Mouse (Mus musculus) neural tube, embryonic 14.5 days (tissue): Measurements from ENCODE around the gene Krtap10-4. TPM values are rescaled to one million over a fixed set of nuclear protein-coding genes. Genes with fewer than 3 reads are reported as not detected.

Experiments
- polyA plus RNA-seq: library from polyadenylated mRNA; unstranded; fragments of >200 nt; fragmentation: Nextera tagmentation; extraction: Ambion mirVana; gene quantifications from 2 replicates; pipeline ENCODE4 v1.2.1, GENCODE M21; 2014

Gene Krtap10-4
- polyA plus RNA-seq, 1 experiment from 2014 or later: not detected

Other genes with a start within 250 kb of the Krtap10-4 start
- 64.2 and 82.6 TPM in 2 replicates for gene Pttg1ip, start 245.4 kb downstream of the Krtap10-4 start, polyA plus RNA-seq
- 214 and 240 TPM in 2 replicates for gene Sumo3, start 221.0 kb downstream of the Krtap10-4 start, polyA plus RNA-seq
- gene Gm49325, start 220.9 kb downstream of the Krtap10-4 start, polyA plus RNA-seq: 2.7 TPM in 1 of 2 replicates, not detected in the other
- gene Ube2g2, start 204.8 kb downstream of the Krtap10-4 start, polyA plus RNA-seq: 44.0 and 57.3 TPM in 2 replicates
- 1.4 and 1.5 TPM in 2 replicates for gene Tspear, start 140.5 kb downstream of the Krtap10-4 start, polyA plus RNA-seq
- gene Gm19402, start 136.3 kb downstream of the Krtap10-4 start, polyA plus RNA-seq: not detected in 2 replicates
- not detected in 2 replicates for gene Gm9508, start 129.9 kb downstream of the Krtap10-4 start, polyA plus RNA-seq
- not detected in 2 replicates for gene Gm10272, start 120.5 kb downstream of the Krtap10-4 start, polyA plus RNA-seq
- gene Gm10024, start 115.6 kb downstream of the Krtap10-4 start, polyA plus RNA-seq: not detected in 2 replicates
- gene Gm10142, start 111.3 kb downstream of the Krtap10-4 start, polyA plus RNA-seq: not detected in 2 replicates
- gene Krtap12-1, start 106.5 kb downstream of the Krtap10-4 start, polyA plus RNA-seq: not detected in 2 replicates
- gene Gm10100, start 100.6 kb downstream of the Krtap10-4 start, polyA plus RNA-seq: not detected in 2 replicates
- not detected in 2 replicates for gene Gm18596, start 84.5 kb downstream of the Krtap10-4 start, polyA plus RNA-seq
- gene Gm9736, start 75.7 kb downstream of the Krtap10-4 start, polyA plus RNA-seq: not detected in 2 replicates
- gene Gm3233, start 67.4 kb downstream of the Krtap10-4 start, polyA plus RNA-seq: not detected in 2 replicates
- not detected in 2 replicates for gene Gm3238, start 55.8 kb downstream of the Krtap10-4 start, polyA plus RNA-seq
- gene Gm7138, start 50.2 kb downstream of the Krtap10-4 start, polyA plus RNA-seq: not detected in 2 replicates
- not detected in 2 replicates for gene Gm3250, start 44.6 kb downstream of the Krtap10-4 start, polyA plus RNA-seq
- not detected in 2 replicates for gene Gm7137, start 38.9 kb downstream of the Krtap10-4 start, polyA plus RNA-seq
- not detected in 2 replicates for gene Gm9639, start 32.0 kb downstream of the Krtap10-4 start, polyA plus RNA-seq
- not detected in 2 replicates for gene Gm19668, start 28.0 kb downstream of the Krtap10-4 start, polyA plus RNA-seq
- not detected in 2 replicates for gene Gm9507, start 15.3 kb downstream of the Krtap10-4 start, polyA plus RNA-seq
- not detected in 2 replicates for gene Gm2696, start 12.4 kb downstream of the Krtap10-4 start, polyA plus RNA-seq
- not detected in 2 replicates for gene Krtap10-10, start 8.9 kb upstream of the Krtap10-4 start, polyA plus RNA-seq
- gene Gm36176, start 19.7 kb upstream of the Krtap10-4 start, polyA plus RNA-seq: not detected in 2 replicates
- 0.30 TPM in 1 of 2 replicates, not detected in the other for gene Gm10318, start 25.8 kb upstream of the Krtap10-4 start, polyA plus RNA-seq
- gene Gm3285, start 34.9 kb upstream of the Krtap10-4 start, polyA plus RNA-seq: not detected in 2 replicates
- gene Lrrc3, start 75.4 kb upstream of the Krtap10-4 start, polyA plus RNA-seq: 17.4 and 20.6 TPM in 2 replicates
- 6.0 and 9.2 TPM in 2 replicates for gene Trpm2, start 143.5 kb upstream of the Krtap10-4 start, polyA plus RNA-seq
- 41.3 and 52.6 TPM in 2 replicates for gene 1810043G02Rik, start 151.4 kb upstream of the Krtap10-4 start, polyA plus RNA-seq
- 83.2 and 93.9 TPM in 2 replicates for gene Pfkl, start 183.0 kb upstream of the Krtap10-4 start, polyA plus RNA-seq
- gene Dnmt3l, start 214.9 kb upstream of the Krtap10-4 start, polyA plus RNA-seq: not detected in 2 replicates
- 0.21 TPM in 2 replicates for gene Aire, start 216.5 kb upstream of the Krtap10-4 start, polyA plus RNA-seq
- gene Icosl, start 242.2 kb upstream of the Krtap10-4 start, polyA plus RNA-seq: 0.56 and 1.1 TPM in 2 replicates